Mouse (Mus musculus): ENCODE measurements at regions not wholly inside any gene's neighbourhood (a gene's known extent, or its start where the extent isn't known, plus 50 kb on each side); places are given as distances from the start of the nearest gene placed in this dataset.

DNA sequence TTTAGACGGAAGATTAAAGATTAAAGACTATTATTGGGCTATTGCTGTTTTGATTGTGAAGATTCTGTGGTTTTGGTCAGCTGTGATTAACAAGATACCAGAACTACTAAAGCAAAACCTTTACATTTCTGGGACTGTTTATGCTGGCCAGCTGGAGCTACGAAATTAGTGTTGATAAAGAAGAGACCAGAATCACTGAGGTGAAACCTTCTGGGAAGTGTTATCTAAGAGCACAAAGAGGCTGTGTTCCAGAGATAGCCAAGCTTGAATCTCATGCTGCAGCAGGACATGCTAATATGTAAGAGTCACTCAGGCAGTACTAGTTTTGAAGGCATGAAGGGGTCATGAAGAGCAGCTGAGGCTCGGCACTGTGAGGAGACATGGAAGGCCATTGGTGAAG, 169.7 kb upstream of the Sema3d start:
- no peak for ATAC-seq (replicated peaks; ENCODE audit: low FRiP score, low TSS enrichment, poor library complexity, severe bottlenecking)

GRCm38 (mm10) chr5:12219424-12220107, 163.6 kb upstream of the Sema3d start:
- no peak for ATAC-seq (replicated peaks; ENCODE audit: low FRiP score, low TSS enrichment, poor library complexity, severe bottlenecking)

DNA sequence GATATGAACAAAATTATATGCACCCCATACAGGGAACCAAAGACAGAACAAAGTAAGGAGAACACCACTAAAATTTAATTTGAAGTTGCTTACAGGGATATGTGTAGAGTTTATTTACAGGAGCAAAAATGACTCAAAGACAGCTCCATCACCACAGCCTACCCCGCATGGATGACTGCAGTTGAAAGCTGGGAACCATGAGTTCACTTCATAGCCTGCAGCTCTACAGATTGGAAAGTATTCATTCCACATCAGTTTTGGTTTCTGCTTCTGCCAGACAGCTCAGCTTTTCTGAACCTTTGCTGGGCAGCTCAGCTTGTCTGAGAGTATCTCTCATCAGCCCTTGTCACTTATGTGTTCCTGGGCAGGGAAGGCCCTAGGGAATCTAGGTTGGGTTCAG, 160.6 kb upstream of the Sema3d start:
- ATAC-seq (replicated peaks; ENCODE audit: low FRiP score, low TSS enrichment, poor library complexity, severe bottlenecking): no peak

- ATAC-seq (replicated peaks; ENCODE audit: low FRiP score, low TSS enrichment, poor library complexity, severe bottlenecking): no peak
Observed at GRCm38 (mm10) chr5:12233377-12234096, 149.6 kb upstream of the Sema3d start.

DNA sequence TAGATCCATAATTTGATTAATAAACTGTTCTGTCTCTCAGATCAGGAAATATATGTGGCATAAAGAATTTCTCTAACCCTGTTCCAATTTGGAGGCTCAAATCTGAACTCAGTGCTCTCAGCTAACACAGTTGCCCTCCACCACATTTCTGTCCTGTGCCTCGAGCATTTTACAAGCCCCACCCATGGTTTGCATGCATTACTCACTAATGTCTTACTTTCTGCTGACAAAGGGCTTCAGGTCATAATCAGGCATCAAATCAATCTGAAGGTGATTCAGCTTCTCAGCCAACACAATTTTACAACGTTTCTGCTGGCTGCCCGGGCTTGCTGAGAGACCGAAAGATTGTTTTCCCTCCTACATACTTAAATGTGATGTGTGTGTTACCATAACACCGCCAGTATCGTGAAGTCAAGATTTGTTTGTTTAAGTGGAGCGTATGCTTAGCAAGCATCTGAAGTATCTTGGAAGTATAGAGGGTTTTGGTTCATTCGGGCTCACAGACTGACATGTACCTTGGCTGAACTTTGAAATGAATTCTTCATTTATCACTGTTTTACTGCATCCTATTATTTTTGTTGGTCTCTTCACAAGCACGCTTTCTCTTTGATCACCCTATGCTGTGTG, 139.9 kb upstream of the Sema3d start:
- ATAC-seq (replicated peaks; ENCODE audit: low FRiP score, low TSS enrichment, poor library complexity, severe bottlenecking): no peak

GRCm38 (mm10) chr5:12293685-12294084, 89.5 kb upstream of the Sema3d start:
- ATAC-seq (replicated peaks; ENCODE audit: low FRiP score, low TSS enrichment, poor library complexity, severe bottlenecking): no peak

GRCm38 (mm10) chr5:12297331-12297730, 85.9 kb upstream of the Sema3d start:
- ATAC-seq (replicated peaks; ENCODE audit: low FRiP score, low TSS enrichment, poor library complexity, severe bottlenecking): no peak

GRCm38 (mm10) chr5:12301833-12302808, 81.1 kb upstream of the Sema3d start:
- ATAC-seq (replicated peaks; ENCODE audit: low FRiP score, low TSS enrichment, poor library complexity, severe bottlenecking): no peak

DNA sequence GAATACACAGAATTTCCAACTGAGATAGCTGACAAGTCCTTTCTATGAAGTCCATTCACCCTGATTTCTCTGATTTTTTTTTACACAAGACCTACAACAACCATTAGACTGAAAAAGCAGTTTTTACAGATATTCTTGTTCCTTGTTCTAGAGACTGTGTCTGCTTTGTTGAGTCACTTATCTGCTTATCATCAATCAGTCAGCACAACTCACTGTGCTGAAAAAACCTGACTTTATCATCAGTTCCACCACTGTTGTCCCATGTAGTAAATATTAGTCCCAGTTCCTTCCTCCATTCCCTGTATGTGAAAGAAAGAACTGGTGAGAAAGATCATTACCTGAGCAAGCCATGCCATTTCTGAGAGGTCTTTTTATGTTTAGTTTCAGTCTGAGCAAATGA, 73.8 kb upstream of the Sema3d start:
- no peak for ATAC-seq (replicated peaks; ENCODE audit: low FRiP score, low TSS enrichment, poor library complexity, severe bottlenecking)

GRCm38 (mm10) chr5:12332648-12333305, 50.4 kb upstream of the Sema3d start:
- ATAC-seq (replicated peaks; ENCODE audit: low FRiP score, low TSS enrichment, poor library complexity, severe bottlenecking): no peak
